Mouse (Mus musculus): ENCODE measurements around the gene Mid1. TPM values are rescaled to one million over a fixed set of nuclear protein-coding genes. Genes with fewer than 3 reads are reported as not detected.

Gene Mid1
- total and polyA plus RNA-seq, 2 experiments from 2014 or later: 3.8 to 8.5 TPM

- no peak for TF ChIP-seq CTCF (IDR thresholded peaks at IDR 0.05; ENCODE audit: low read depth)
- no peaks in the 10 kb centered on the region for H3K9me3 ChIP-seq (ENCODE audit: low read length)
- no peaks in the 10 kb centered on the region for H3K27me3 ChIP-seq (ENCODE audit: insufficient read depth, low read length)
- DNase-seq (ENCODE audit: low spot score) (no peak), ATAC-seq (no peak)
- H3K36me3 ChIP-seq (ENCODE audit: insufficient read depth, low read length): no peaks in the 10 kb centered on the region
- no peak overlapping the region for H3K27ac ChIP-seq
- no peak overlapping the region for H3K9ac ChIP-seq (replicated peaks; ENCODE audit: low read length)
- WGBS: 68% methylated on average over 4 of the region's 4 CpGs
- H3K4me1 ChIP-seq (ENCODE audit: insufficient read depth, low read length): no peaks in the 10 kb centered on the region
- H3K4me3 ChIP-seq (ENCODE audit: low read length): no peak overlapping the region
- H3K4me2 ChIP-seq (ENCODE audit: low read depth, low read length): no peak overlapping the region
Observed at GRCm38 (mm10) chrX:169794421-169794820, 109.4 kb downstream of the Mid1 start.

- WGBS: 53% methylated on average over 7 of the region's 7 CpGs
- Histone ChIP-seq H3K9me3 (ENCODE audit: low read length) (no peaks in the 10 kb centered on the region), H3K27me3 (ENCODE audit: insufficient read depth, low read length) (no peaks in the 10 kb centered on the region), H3K4me2 (ENCODE audit: low read depth, low read length) (no peak overlapping the region), H3K4me3 (ENCODE audit: low read length) (no peak overlapping the region), H3K27ac (no peak overlapping the region), H3K36me3 (ENCODE audit: insufficient read depth, low read length) (no peaks in the 10 kb centered on the region), H3K9ac (replicated peaks; ENCODE audit: low read length) (no peak overlapping the region), H3K4me1 (ENCODE audit: insufficient read depth, low read length) (no peaks in the 10 kb centered on the region)
- no peak for DNase-seq (ENCODE audit: low spot score)
- no peak for ATAC-seq
- no peak for TF ChIP-seq CTCF (IDR thresholded peaks at IDR 0.05; ENCODE audit: low read depth)
Observed at GRCm38 (mm10) chrX:169794831-169795311, 109.9 kb downstream of the Mid1 start.

GRCm38 (mm10) chrX:169797148-169797547 lies 112.1 kb downstream of the Mid1 start:
- 46% methylated on average over 3 of the region's 3 CpGs for WGBS
- ATAC-seq: no peak

GRCm38 (mm10) chrX:169798987-169799680 lies 114.1 kb downstream of the Mid1 start:
- TF ChIP-seq CTCF (IDR thresholded peaks at IDR 0.05; ENCODE audit: low read depth): peak; percentile 45

More at GRCm38 (mm10) chrX:169797148-169797547, 112.1 kb downstream of the Mid1 start:
- Histone ChIP-seq H3K27me3 (ENCODE audit: insufficient read depth, low read length) (no peaks in the 10 kb centered on the region), H3K4me1 (ENCODE audit: insufficient read depth, low read length) (no peaks in the 10 kb centered on the region), H3K27ac (no peak overlapping the region), H3K9me3 (ENCODE audit: low read length) (no peaks in the 10 kb centered on the region), H3K9ac (replicated peaks; ENCODE audit: low read length) (no peak overlapping the region), H3K36me3 (ENCODE audit: insufficient read depth, low read length) (no peaks in the 10 kb centered on the region), H3K4me2 (ENCODE audit: low read depth, low read length) (no peak overlapping the region), H3K4me3 (ENCODE audit: low read length) (no peak overlapping the region)
- no peak for TF ChIP-seq CTCF (IDR thresholded peaks at IDR 0.05; ENCODE audit: low read depth)
- no peak for DNase-seq (ENCODE audit: low spot score)

GRCm38 (mm10) chrX:169800238-169800637 lies 115.2 kb downstream of the Mid1 start:
- ATAC-seq: no peak
- TF ChIP-seq CTCF (IDR thresholded peaks at IDR 0.05; ENCODE audit: low read depth): no peak
- no peaks in the 10 kb centered on the region for H3K9me3 ChIP-seq (ENCODE audit: low read length)
- no peak overlapping the region for H3K9ac ChIP-seq (replicated peaks; ENCODE audit: low read length)
- 43% methylated on average over 4 of the region's 4 CpGs for WGBS
- H3K4me3 ChIP-seq (ENCODE audit: low read length): no peak overlapping the region
- no peak overlapping the region for H3K4me2 ChIP-seq (ENCODE audit: low read depth, low read length)
- no peaks in the 10 kb centered on the region for H3K27me3 ChIP-seq (ENCODE audit: insufficient read depth, low read length)
- H3K36me3 ChIP-seq (ENCODE audit: insufficient read depth, low read length): no peaks in the 10 kb centered on the region
- H3K4me1 ChIP-seq (ENCODE audit: insufficient read depth, low read length): no peaks in the 10 kb centered on the region
- no peak overlapping the region for H3K27ac ChIP-seq
- DNase-seq (ENCODE audit: low spot score): no peak

More at GRCm38 (mm10) chrX:169798987-169799680, 114.1 kb downstream of the Mid1 start:
- no peaks in the 10 kb centered on the region for H3K9me3 ChIP-seq (ENCODE audit: low read length)
- no peaks in the 10 kb centered on the region for H3K36me3 ChIP-seq (ENCODE audit: insufficient read depth, low read length)
- peak overlapping the region; percentile 36; the same call in 1 of the 2 replicates for H3K4me2 ChIP-seq (ENCODE audit: low read depth, low read length)
- H3K9ac ChIP-seq (replicated peaks; ENCODE audit: low read length): no peak overlapping the region
- H3K4me1 ChIP-seq (ENCODE audit: insufficient read depth, low read length): no peaks in the 10 kb centered on the region
- peak overlapping the region; percentile 23 for H3K4me3 ChIP-seq (ENCODE audit: low read length)
- 11% methylated on average over 11 of the region's 11 CpGs for WGBS
- H3K27me3 ChIP-seq (ENCODE audit: insufficient read depth, low read length): no peaks in the 10 kb centered on the region
- ATAC-seq (no peak), DNase-seq (ENCODE audit: low spot score) (peak; percentile 67)
- no peak overlapping the region for H3K27ac ChIP-seq

- ATAC-seq: no peak
- no peak for TF ChIP-seq CTCF (IDR thresholded peaks at IDR 0.05; ENCODE audit: low read depth)
Observed at GRCm38 (mm10) chrX:169805791-169806190, 120.8 kb downstream of the Mid1 start.

GRCm38 (mm10) chrX:169807744-169808143 lies 122.7 kb downstream of the Mid1 start:
- Histone ChIP-seq H3K9me3 (ENCODE audit: low read length) (no peaks in the 10 kb centered on the region), H3K4me3 (ENCODE audit: low read length) (no peak overlapping the region), H3K36me3 (ENCODE audit: insufficient read depth, low read length) (no peaks in the 10 kb centered on the region), H3K27me3 (ENCODE audit: insufficient read depth, low read length) (no peaks in the 10 kb centered on the region), H3K27ac (no peak overlapping the region), H3K4me1 (ENCODE audit: insufficient read depth, low read length) (no peaks in the 10 kb centered on the region), H3K9ac (replicated peaks; ENCODE audit: low read length) (no peak overlapping the region), H3K4me2 (ENCODE audit: low read depth, low read length) (no peak overlapping the region)
- ATAC-seq: no peak
- 78% methylated on average over 3 of the region's 3 CpGs for WGBS
- no peak for TF ChIP-seq CTCF (IDR thresholded peaks at IDR 0.05; ENCODE audit: low read depth)
- DNase-seq (ENCODE audit: low spot score): no peak

More at GRCm38 (mm10) chrX:169805791-169806190, 120.8 kb downstream of the Mid1 start:
- 59% methylated on average over 5 of the region's 5 CpGs for WGBS
- no peaks in the 10 kb centered on the region for H3K27me3 ChIP-seq (ENCODE audit: insufficient read depth, low read length)
- no peak overlapping the region for H3K27ac ChIP-seq
- H3K4me1 ChIP-seq (ENCODE audit: insufficient read depth, low read length): no peaks in the 10 kb centered on the region
- no peaks in the 10 kb centered on the region for H3K36me3 ChIP-seq (ENCODE audit: insufficient read depth, low read length)
- no peak for DNase-seq (ENCODE audit: low spot score)
- no peaks in the 10 kb centered on the region for H3K9me3 ChIP-seq (ENCODE audit: low read length)
- H3K4me2 ChIP-seq (ENCODE audit: low read depth, low read length): no peak overlapping the region
- no peak overlapping the region for H3K4me3 ChIP-seq (ENCODE audit: low read length)
- no peak overlapping the region for H3K9ac ChIP-seq (replicated peaks; ENCODE audit: low read length)
